Mouse (Mus musculus): ENCODE data around the gene Stoml3.

- no peak for TF ChIP-seq CTCF (IDR thresholded peaks at IDR 0.05; ENCODE audit: low read depth)
- no peak for TF ChIP-seq EP300 (optimal IDR thresholded peaks at IDR 0.05)
Observed at GRCm38 (mm10) chr3:53454005-53454404, 34.4 kb upstream of the Stoml3 start.

All from stomach, postnatal 0 days (tissue).